Mouse (Mus musculus) lung, postnatal 0 days (tissue): ENCODE results near the gene Rapgef6.

Source experiments
- CTCF ChIP-seq: IDR thresholded peaks from 2 replicates; pipeline ENCODE4 v1.5.1; 2016; ENCODE audit warnings: antibody characterized with exemption, mild to moderate bottlenecking
- EP300 ChIP-seq: IDR thresholded peaks from 2 replicates; pipeline ENCODE4 v1.6.1; 2016; ENCODE audit warnings: antibody characterized with exemption, mild to moderate bottlenecking, control low read depth

GRCm38 (mm10) chr11:54613628-54614027 is 91.0 kb downstream of the Rapgef6 start:
- TF ChIP-seq CTCF (no peak), EP300 (no peak)
